Mouse (Mus musculus) heart, adult 2 months (tissue): Measurements from ENCODE around the gene Tmem217. TPM values are rescaled to one million over a fixed set of nuclear protein-coding genes. Genes with fewer than 3 reads are reported as not detected.

ENCODE experiments used
- DNase-seq, 2 experiments: peaks; one replicate each; pipeline ENCODE4 v3.0.0; 2021
- H3K27ac ChIP-seq: fragments of 200-600 bp; 2 replicates; pipeline ENCODE4 v1.8.1; 2022
- H3K27me3 ChIP-seq: fragments of 200-500 bp; 2 replicates; pipeline ENCODE4 v1.6.1; 2012; ENCODE audit warnings: mild to moderate bottlenecking, low read length, inconsistent platforms, mixed read lengths; ENCODE audit not compliant: control insufficient read depth, insufficient read depth
- H3K36me3 ChIP-seq: fragments of 200-500 bp; 2 replicates; pipeline ENCODE4 v1.6.1; 2012; ENCODE audit warnings: low read length, inconsistent platforms; ENCODE audit not compliant: control insufficient read depth, insufficient read depth
- H3K4me1 ChIP-seq: fragments of 200-500 bp; 2 replicates; pipeline ENCODE4 v1.6.1; 2011; ENCODE audit warnings: low read length; ENCODE audit not compliant: control insufficient read depth, insufficient read depth
- H3K4me3 ChIP-seq: fragments of 200-600 bp; 2 replicates; pipeline ENCODE4 v1.8.1; 2022
- H3K79me2 ChIP-seq: fragments of 200-500 bp; replicated peaks from 2 replicates; pipeline ENCODE4 v1.6.1; 2012; ENCODE audit warnings: mild to moderate bottlenecking, inconsistent platforms, low read length, moderate library complexity, mixed read lengths; ENCODE audit not compliant: control insufficient read depth, insufficient read depth
- H3K9ac ChIP-seq: fragments of 200-500 bp; 2 replicates; pipeline ENCODE4 v1.6.1; 2012; ENCODE audit warnings: low read depth, mild to moderate bottlenecking, control low read depth, inconsistent platforms, low read length, mixed read lengths
- CTCF ChIP-seq: fragments of 200-600 bp; IDR thresholded peaks from 2 replicates; pipeline ENCODE4 v1.8.1; 2022; ENCODE audit warnings: antibody characterized with exemption, mild to moderate bottlenecking, moderate library complexity
- EP300 ChIP-seq: fragments of 200-500 bp; IDR thresholded peaks from 2 replicates; pipeline ENCODE4 v1.6.1; 2011; ENCODE audit warnings: low read depth, low read length, control low read depth; ENCODE audit not compliant: insufficient read depth
- POLR2A ChIP-seq: fragments of 200-500 bp; IDR thresholded peaks from 2 replicates; pipeline ENCODE4 v1.6.1; 2011; ENCODE audit warnings: mild to moderate bottlenecking, low read depth, low read length, control low read depth; ENCODE audit not compliant: insufficient read depth
- WGBS: fragments of 180-500 bp; shearing (Covaris S2); methylation state at CpG from one replicate; pipeline ENCODE4 v1.1.7; 2018; 5-methylcytosine and 5-hydroxymethylcytosine counted together
- intact Hi-C: fragments of 180-260 bp; cut with DNase I; formaldehyde crosslinking; loops from one replicate; pipeline ENCODE4 v1.15.1; 2025
- polyA plus RNA-seq: library from polyadenylated mRNA; depleted of rRNA; stranded (reverse); fragments of >200 nt; gene quantifications from 2 replicates; pipeline ENCODE4 v1.2.3, GENCODE M21; 2012
- total RNA-seq, 2 experiments: library from RNA; stranded (reverse); gene quantifications; 2 replicates each; pipeline ENCODE4 v1.2.3; 2021

Gene Tmem217
- total and polyA plus RNA-seq, 3 experiments = not detected

GRCm38 (mm10) chr17:29494732-29495076 lies 57.5 kb downstream of the Tmem217 start:
- DNase-seq = no peak
- Histone ChIP-seq H3K4me3 (no peak overlapping the region), H3K4me1 (peaks cover 6% of the 10 kb centered on the region), H3K9ac (no peak overlapping the region), H3K79me2 (peaks cover 8% of the 10 kb centered on the region; the same call in 1 of the 2 replicates), H3K36me3 (peaks cover 12% of the 10 kb centered on the region), H3K27me3 (no peaks in the 10 kb centered on the region), H3K27ac (no peak overlapping the region)
- intact Hi-C loops = loop anchor here (5.0 kb wide), 1 partner anchor 227 kb away; the partner anchor contains the start of gene BC004004
- WGBS = 60% methylated on average over 8 of the region's 8 CpGs
- TF ChIP-seq POLR2A = no peak
- TF ChIP-seq EP300 = no peak
- TF ChIP-seq CTCF = no peak

- Histone ChIP-seq H3K79me2 (peaks cover 8% of the 10 kb centered on the region; the same call in 1 of the 2 replicates), H3K4me3 (no peak overlapping the region), H3K36me3 (peaks cover 12% of the 10 kb centered on the region), H3K4me1 (peaks cover 7% of the 10 kb centered on the region), H3K27me3 (no peaks in the 10 kb centered on the region), H3K9ac (no peak overlapping the region), H3K27ac (no peak overlapping the region)
- TF ChIP-seq EP300 (no peak), POLR2A (no peak), CTCF (no peak)
- no peak for DNase-seq
- intact Hi-C loops = loop anchor here (5.0 kb wide), 1 partner anchor 227 kb away; the partner anchor contains the start of gene BC004004
- 78% methylated on average over 10 of the region's 10 CpGs for WGBS
Observed at GRCm38 (mm10) chr17:29494062-29494731, 58.0 kb downstream of the Tmem217 start.

GRCm38 (mm10) chr17:29493461-29493980 lies 58.7 kb downstream of the Tmem217 start:
- peak overlapping the region; percentile 95 for H3K27ac ChIP-seq
- peaks cover 8% of the 10 kb centered on the region; the same call in 1 of the 2 replicates for H3K79me2 ChIP-seq
- peak overlapping the region; percentile 99; the same call in 1 of the 2 replicates for H3K4me3 ChIP-seq
- peaks cover 8% of the 10 kb centered on the region for H3K4me1 ChIP-seq
- intact Hi-C loops = loop anchor here (1.0 to 5.0 kb wide), 4 partner anchors 21 to 226 kb away; partner anchors contain the start of gene BC004004
- no peak for TF ChIP-seq CTCF
- no peak for TF ChIP-seq POLR2A
- TF ChIP-seq EP300 = no peak
- DNase-seq = no peak
- H3K27me3 ChIP-seq = no peaks in the 10 kb centered on the region
- WGBS = 57% methylated on average over 11 of the region's 11 CpGs
- H3K36me3 ChIP-seq = peaks cover 14% of the 10 kb centered on the region
- no peak overlapping the region for H3K9ac ChIP-seq

- WGBS = 1% methylated on average over 22 of the region's 22 CpGs
- peak overlapping the region; percentile 99 for H3K9ac ChIP-seq
- DNase-seq = peak; percentile 81
- peak overlapping the region; percentile 99 for H3K4me3 ChIP-seq
- H3K27me3 ChIP-seq = no peaks in the 10 kb centered on the region
- H3K36me3 ChIP-seq = peaks cover 14% of the 10 kb centered on the region
- intact Hi-C loops = loop anchor here (1.0 to 5.0 kb wide), 5 partner anchors 22 to 225 kb away; partner anchors contain the start of gene BC004004
- peaks cover 8% of the 10 kb centered on the region; the same call in 1 of the 2 replicates for H3K79me2 ChIP-seq
- peaks cover 6% of the 10 kb centered on the region for H3K4me1 ChIP-seq
- H3K27ac ChIP-seq = peak overlapping the region; percentile 95
- TF ChIP-seq POLR2A (0 out of 2 replicates have a peak, but pooled peaks have one; percentile 35), CTCF (peak; percentile 83), EP300 (peak; percentile 91; the same call in 1 of the 2 replicates)
Observed at GRCm38 (mm10) chr17:29492269-29493191, 59.7 kb downstream of the Tmem217 start.

GRCm38 (mm10) chr17:29491591-29492268 lies 60.5 kb downstream of the Tmem217 start:
- Histone ChIP-seq H3K79me2 (peaks cover 8% of the 10 kb centered on the region; the same call in 1 of the 2 replicates), H3K27me3 (no peaks in the 10 kb centered on the region), H3K4me3 (peak overlapping the region; percentile 99), H3K4me1 (peaks cover 6% of the 10 kb centered on the region), H3K36me3 (peaks cover 14% of the 10 kb centered on the region), H3K9ac (peak overlapping the region; percentile 99), H3K27ac (peak overlapping the region; percentile 95)
- under 1% methylated on average over 48 of the region's 48 CpGs for WGBS
- intact Hi-C loops = loop anchor here (1.0 to 5.0 kb wide), 4 partner anchors 23 to 224 kb away; partner anchors contain the start of gene BC004004
- TF ChIP-seq POLR2A = no peak
- no peak for TF ChIP-seq CTCF
- TF ChIP-seq EP300 = no peak
- DNase-seq = peak; percentile 81 to 83
